Mouse (Mus musculus): ENCODE results near the gene Ulk2. TPM values are rescaled to one million over a fixed set of nuclear protein-coding genes. Genes with fewer than 3 reads are reported as not detected.

Gene Ulk2
- polyA plus RNA-seq, 1 experiment from 2014 or later: 12.2 TPM

DNA sequence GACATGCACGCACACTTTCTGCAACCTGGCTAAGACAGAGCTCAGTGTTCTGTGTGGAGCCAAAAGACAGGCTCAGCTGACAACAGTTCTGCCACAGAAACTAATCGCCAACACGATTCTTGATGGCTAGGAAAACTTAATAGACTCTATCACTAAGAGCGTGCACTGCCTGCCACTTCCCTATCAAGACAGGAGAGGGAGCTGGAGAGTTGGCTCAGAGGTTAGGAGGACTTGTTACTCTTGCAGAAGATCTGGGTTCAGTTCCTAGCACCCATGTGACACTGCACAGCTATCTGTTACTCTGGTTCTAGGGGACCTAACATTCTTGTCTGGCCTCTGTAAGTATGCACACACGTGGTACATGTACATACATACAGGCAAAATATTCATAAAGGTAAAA, 103.3 kb downstream of the Ulk2 start:
- no peak for ATAC-seq (ENCODE audit: borderline replicate concordance, extremely low read depth, low FRiP score, low TSS enrichment)
- H3K4me1 ChIP-seq: no peaks in the 10 kb centered on the region
- H3K4me2 ChIP-seq: no peak overlapping the region
- H3K36me3 ChIP-seq: peaks cover 72% of the 10 kb centered on the region
- 78% methylated on average over 5 of the region's 5 CpGs for WGBS
- no peak overlapping the region for H3K4me3 ChIP-seq
- no peak overlapping the region for H3K9ac ChIP-seq
- no peak overlapping the region for H3K27ac ChIP-seq
- H3K27me3 ChIP-seq: no peaks in the 10 kb centered on the region
- H3K9me3 ChIP-seq: no peaks in the 10 kb centered on the region

DNA sequence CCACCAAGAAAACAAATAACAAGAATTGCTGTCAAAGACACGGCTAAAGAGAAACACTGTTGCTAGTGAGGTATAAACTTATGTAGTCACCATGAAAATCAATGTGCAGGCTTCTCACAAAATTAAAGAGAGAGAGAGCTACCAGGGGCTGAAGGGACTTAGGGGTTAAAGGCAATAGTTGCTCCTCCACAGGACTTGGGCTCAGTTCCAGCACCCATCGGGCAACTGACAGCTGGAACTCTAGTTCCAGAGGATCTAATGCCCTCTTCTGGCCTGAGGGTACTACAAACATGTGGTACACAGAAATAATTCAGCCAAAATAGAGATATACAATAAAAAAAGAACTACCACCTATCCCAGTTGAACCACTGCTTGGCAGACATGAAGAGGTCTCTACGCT, 107.7 kb downstream of the Ulk2 start:
- Histone ChIP-seq H3K4me3 (no peak overlapping the region), H3K27me3 (no peaks in the 10 kb centered on the region), H3K27ac (no peak overlapping the region), H3K9me3 (no peaks in the 10 kb centered on the region), H3K4me2 (no peak overlapping the region), H3K4me1 (no peaks in the 10 kb centered on the region), H3K9ac (no peak overlapping the region), H3K36me3 (peaks cover 59% of the 10 kb centered on the region)
- 47% methylated on average over 3 of the region's 3 CpGs for WGBS
- ATAC-seq (ENCODE audit: borderline replicate concordance, extremely low read depth, low FRiP score, low TSS enrichment): no peak

DNA sequence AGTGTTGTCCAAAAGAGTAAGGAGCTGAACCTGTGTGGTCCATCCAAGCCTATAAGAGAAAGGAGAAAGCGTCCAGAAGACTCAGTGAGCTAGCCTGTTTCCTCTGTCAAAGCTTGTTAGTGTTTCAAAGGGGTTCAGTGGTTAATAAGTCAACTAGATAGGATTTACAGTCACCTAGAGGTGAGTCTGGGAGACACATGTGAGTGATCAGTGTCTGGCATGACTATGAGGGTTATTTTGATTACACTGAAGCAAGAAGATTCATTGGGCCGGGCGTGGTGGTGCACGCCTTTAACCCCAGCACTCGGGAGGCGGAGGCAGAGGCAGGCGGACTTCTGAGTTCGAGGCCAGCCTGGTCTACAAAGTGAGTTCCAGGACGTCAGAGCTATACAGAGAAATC, 109.1 kb downstream of the Ulk2 start:
- Histone ChIP-seq H3K9ac (no peak overlapping the region), H3K9me3 (no peaks in the 10 kb centered on the region), H3K4me2 (no peak overlapping the region), H3K4me1 (no peaks in the 10 kb centered on the region), H3K36me3 (peaks cover 51% of the 10 kb centered on the region), H3K4me3 (no peak overlapping the region), H3K27ac (no peak overlapping the region), H3K27me3 (no peaks in the 10 kb centered on the region)
- ATAC-seq (ENCODE audit: borderline replicate concordance, extremely low read depth, low FRiP score, low TSS enrichment): no peak
- WGBS: 91% methylated on average over 9 of the region's 9 CpGs

DNA sequence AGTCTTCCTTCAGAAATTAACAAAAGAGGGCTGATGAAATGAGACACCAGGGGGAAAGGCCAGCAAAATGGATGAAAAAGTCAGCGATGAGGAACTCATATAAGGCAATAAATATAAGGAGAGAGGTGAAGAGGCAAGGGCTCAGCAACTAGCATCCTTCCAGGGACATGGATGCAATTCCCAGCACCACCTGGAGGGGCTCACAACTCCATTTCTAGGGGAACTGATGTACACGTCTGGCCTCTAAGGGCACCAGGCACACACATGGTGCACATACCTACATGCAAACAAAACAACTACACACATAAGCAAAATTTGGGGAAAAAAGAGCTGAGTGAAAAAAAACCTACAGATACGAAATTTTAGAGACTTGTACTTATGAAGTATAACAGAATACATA, 110.4 kb downstream of the Ulk2 start:
- H3K4me1 ChIP-seq: no peaks in the 10 kb centered on the region
- H3K4me2 ChIP-seq: no peak overlapping the region
- no peak overlapping the region for H3K27ac ChIP-seq
- no peaks in the 10 kb centered on the region for H3K9me3 ChIP-seq
- no peaks in the 10 kb centered on the region for H3K27me3 ChIP-seq
- H3K4me3 ChIP-seq: no peak overlapping the region
- no peak overlapping the region for H3K9ac ChIP-seq
- peaks cover 55% of the 10 kb centered on the region for H3K36me3 ChIP-seq
- ATAC-seq (ENCODE audit: borderline replicate concordance, extremely low read depth, low FRiP score, low TSS enrichment): no peak
- 64% methylated on average over 3 of the region's 3 CpGs for WGBS

DNA sequence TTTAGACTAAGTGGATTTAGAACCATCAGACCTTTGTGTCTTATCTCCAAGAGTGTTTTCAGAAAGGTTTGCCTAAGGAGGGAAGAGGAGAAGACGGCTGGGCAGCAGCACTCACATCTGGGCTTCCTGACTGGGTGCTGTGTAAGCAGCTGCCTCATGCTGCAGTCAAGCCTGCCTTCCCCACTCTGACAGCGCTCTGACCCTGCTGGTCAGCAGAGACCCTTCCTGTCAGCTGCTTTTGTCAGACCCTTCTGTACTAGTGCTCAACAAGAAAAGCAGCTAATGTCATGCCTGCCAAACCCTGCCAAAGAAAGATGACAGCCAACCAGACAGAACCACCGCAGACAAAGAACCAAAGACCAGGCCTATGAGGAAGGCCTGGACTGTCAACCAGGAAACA, 111.1 kb downstream of the Ulk2 start:
- no peak for ATAC-seq (ENCODE audit: borderline replicate concordance, extremely low read depth, low FRiP score, low TSS enrichment)
- 67% methylated on average over 3 of the region's 3 CpGs for WGBS
- H3K36me3 ChIP-seq: peaks cover 56% of the 10 kb centered on the region

DNA sequence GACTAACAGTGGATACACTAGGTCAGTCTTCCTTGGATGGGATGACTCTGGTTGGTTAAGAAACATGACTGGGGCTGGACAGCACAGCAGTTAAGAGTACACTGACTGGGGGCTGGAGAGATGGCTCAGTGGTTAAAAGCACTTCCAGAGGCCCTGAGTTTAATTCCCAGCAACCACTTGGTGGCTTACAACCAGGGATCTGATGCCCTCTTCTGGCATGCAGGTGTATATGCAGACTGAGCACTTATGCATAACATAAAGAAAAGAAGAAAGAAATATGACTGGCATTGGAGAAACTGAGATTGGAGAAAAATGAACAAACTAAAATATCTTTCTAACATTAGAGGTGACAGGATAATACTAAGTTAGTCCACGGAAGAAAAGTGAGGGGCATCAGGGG, 114.4 kb downstream of the Ulk2 start:
- peaks cover 70% of the 10 kb centered on the region for H3K36me3 ChIP-seq
- no peak overlapping the region for H3K27ac ChIP-seq
- H3K9ac ChIP-seq: no peak overlapping the region
- no peaks in the 10 kb centered on the region for H3K4me1 ChIP-seq
- no peak overlapping the region for H3K4me2 ChIP-seq
- no peaks in the 10 kb centered on the region for H3K27me3 ChIP-seq
- ATAC-seq (ENCODE audit: borderline replicate concordance, extremely low read depth, low FRiP score, low TSS enrichment): no peak
- 90% methylated on average over 1 of the region's 1 CpGs for WGBS
- H3K4me3 ChIP-seq: no peak overlapping the region
- no peaks in the 10 kb centered on the region for H3K9me3 ChIP-seq

More for the DNA sequence above, 111.1 kb downstream of the Ulk2 start:
- H3K27ac ChIP-seq: no peak overlapping the region
- H3K4me3 ChIP-seq: no peak overlapping the region
- no peak overlapping the region for H3K9ac ChIP-seq
- no peak overlapping the region for H3K4me2 ChIP-seq
- no peaks in the 10 kb centered on the region for H3K27me3 ChIP-seq
- H3K9me3 ChIP-seq: no peaks in the 10 kb centered on the region
- no peaks in the 10 kb centered on the region for H3K4me1 ChIP-seq

DNA sequence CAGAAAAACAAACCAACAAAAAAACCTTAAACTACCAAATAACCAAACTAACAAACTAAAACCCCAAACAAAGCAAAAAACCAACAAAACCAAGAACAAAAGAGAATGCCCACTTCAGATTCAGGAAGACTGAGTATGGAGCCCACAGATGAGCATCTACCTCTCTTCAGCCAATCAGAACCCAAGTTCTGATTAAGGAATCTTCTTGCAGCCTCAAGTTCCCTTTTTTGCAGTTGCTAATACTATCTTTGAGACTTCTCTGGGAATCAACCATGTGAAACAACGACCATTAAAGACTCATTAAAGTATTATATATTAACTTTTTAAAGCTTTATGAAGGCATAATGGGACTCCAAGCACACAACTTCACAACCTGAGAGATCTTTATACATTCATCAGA, 117.6 kb downstream of the Ulk2 start:
- no peak overlapping the region for H3K9ac ChIP-seq
- no peak overlapping the region for H3K27ac ChIP-seq
- H3K36me3 ChIP-seq: peaks cover 81% of the 10 kb centered on the region
- no peak overlapping the region for H3K4me2 ChIP-seq
- no peaks in the 10 kb centered on the region for H3K4me1 ChIP-seq
- H3K9me3 ChIP-seq: no peaks in the 10 kb centered on the region
- no peak overlapping the region for H3K4me3 ChIP-seq
- no peak for ATAC-seq (ENCODE audit: borderline replicate concordance, extremely low read depth, low FRiP score, low TSS enrichment)
- WGBS: 84% methylated on average over 1 of the region's 1 CpGs
- H3K27me3 ChIP-seq: no peaks in the 10 kb centered on the region

DNA sequence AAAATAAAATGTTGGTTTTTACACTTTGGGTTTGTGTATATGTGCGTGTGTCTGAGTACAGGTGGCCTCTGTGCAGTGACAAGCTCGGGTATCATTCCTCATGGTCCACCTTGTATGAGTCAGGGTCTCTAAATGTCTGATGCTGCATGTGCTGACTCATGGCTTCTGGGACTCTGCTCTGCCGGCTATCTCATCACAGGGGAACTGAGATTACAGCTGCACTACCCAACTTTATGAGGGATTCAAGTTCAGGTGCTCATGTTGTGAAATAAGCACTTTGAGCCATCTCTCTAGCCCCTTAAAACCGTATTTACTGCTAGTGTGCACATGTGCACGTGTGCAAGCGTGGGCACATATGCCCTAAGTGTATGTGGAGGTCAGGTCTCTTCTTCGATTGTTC, 122.2 kb downstream of the Ulk2 start:
- Histone ChIP-seq H3K9me3 (no peaks in the 10 kb centered on the region), H3K36me3 (peaks cover 73% of the 10 kb centered on the region), H3K9ac (no peak overlapping the region), H3K4me1 (no peaks in the 10 kb centered on the region), H3K27me3 (no peaks in the 10 kb centered on the region), H3K27ac (no peak overlapping the region), H3K4me3 (no peak overlapping the region), H3K4me2 (no peak overlapping the region)
- no peak for ATAC-seq (ENCODE audit: borderline replicate concordance, extremely low read depth, low FRiP score, low TSS enrichment)
- WGBS: 85% methylated on average over 7 of the region's 7 CpGs

DNA sequence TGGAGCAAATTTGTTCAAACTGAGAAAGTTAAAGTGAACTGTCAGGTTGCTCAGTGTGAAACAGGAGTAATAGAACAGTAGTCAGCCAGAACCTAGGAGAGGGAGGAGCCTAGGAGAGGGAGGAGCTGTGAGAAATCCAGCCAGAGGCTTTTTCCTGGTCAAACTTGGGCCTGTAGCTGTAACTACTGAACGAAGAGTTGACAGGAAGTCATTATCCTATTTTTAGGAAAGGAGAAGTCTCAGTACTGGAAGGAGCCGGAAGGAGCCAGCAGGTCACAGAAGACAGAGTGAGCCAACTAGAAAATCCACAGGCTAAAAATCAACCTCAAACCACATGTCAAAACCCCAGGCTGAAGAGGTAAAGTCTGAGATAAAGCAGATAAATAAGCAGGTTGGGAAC, 126.8 kb downstream of the Ulk2 start:
- Histone ChIP-seq H3K4me2 (no peak overlapping the region), H3K9me3 (no peaks in the 10 kb centered on the region), H3K4me1 (no peaks in the 10 kb centered on the region), H3K27me3 (no peaks in the 10 kb centered on the region), H3K4me3 (no peak overlapping the region), H3K27ac (no peak overlapping the region), H3K9ac (no peak overlapping the region), H3K36me3 (peaks cover 39% of the 10 kb centered on the region)
- 51% methylated on average over 2 of the region's 2 CpGs for WGBS
- no peak for ATAC-seq (ENCODE audit: borderline replicate concordance, extremely low read depth, low FRiP score, low TSS enrichment)

Other genes with a start within 250 kb of the Ulk2 start
- 37.6 and 42.2 TPM in 2 replicates for gene Grap, start 201.8 kb downstream of the Ulk2 start, polyA plus RNA-seq (2015; fragmentation: Nextera tagmentation; extraction: Ambion mirVana)
- gene Fam83g, start 171.0 kb downstream of the Ulk2 start, polyA plus RNA-seq (2015; fragmentation: Nextera tagmentation; extraction: Ambion mirVana): 2.3 and 2.8 TPM in 2 replicates
- gene Slc5a10, start 134.2 kb downstream of the Ulk2 start, polyA plus RNA-seq (2015; fragmentation: Nextera tagmentation; extraction: Ambion mirVana): not detected in 2 replicates
- gene Prpsap2, start 93.0 kb downstream of the Ulk2 start, polyA plus RNA-seq (2015; fragmentation: Nextera tagmentation; extraction: Ambion mirVana): 31.0 and 34.0 TPM in 2 replicates
- gene Akap10, start 75.2 kb upstream of the Ulk2 start, polyA plus RNA-seq (2015; fragmentation: Nextera tagmentation; extraction: Ambion mirVana): 14.8 and 17.7 TPM in 2 replicates
- gene Specc1, start 101.7 kb upstream of the Ulk2 start, polyA plus RNA-seq (2015; fragmentation: Nextera tagmentation; extraction: Ambion mirVana): 10.7 and 12.0 TPM in 2 replicates

Data from lung, embryonic 15.5 days (tissue).